Mouse (Mus musculus) kidney, embryonic 14.5 days (tissue): Measurements from ENCODE around the gene Htra3. TPM values are rescaled to one million over a fixed set of nuclear protein-coding genes. Genes with fewer than 3 reads are reported as not detected.

ENCODE experiments used
- ATAC-seq: fragments of 200-750 bp; cut with Nextera tagmentation; 2 replicates; pipeline ENCODE4 v1.8.0; 2017; ENCODE audit warnings: moderate number of reproducible peaks, mild to moderate bottlenecking, moderate TSS enrichment, moderate library complexity; ENCODE audit not compliant: low FRiP score, low TSS enrichment
- H3K27ac ChIP-seq: fragments of 300-500 bp; sonication (generic); 2 replicates; pipeline ENCODE4 v1.5.1; 2014; ENCODE audit warnings: low read depth, mild to moderate bottlenecking, low read length, moderate library complexity, mixed read lengths
- H3K27me3 ChIP-seq: fragments of 300-500 bp; sonication (generic); 2 replicates; pipeline ENCODE4 v1.6.1; 2014; ENCODE audit warnings: mild to moderate bottlenecking, low read length; ENCODE audit not compliant: control insufficient read depth, insufficient read depth
- H3K36me3 ChIP-seq: fragments of 300-500 bp; sonication (generic); 2 replicates; pipeline ENCODE4 v1.6.1; 2014; ENCODE audit warnings: low read length, mixed read lengths; ENCODE audit not compliant: control insufficient read depth, insufficient read depth
- H3K4me1 ChIP-seq: fragments of 300-500 bp; sonication (generic); 2 replicates; pipeline ENCODE4 v1.6.1; 2014; ENCODE audit warnings: low read length, mixed read lengths; ENCODE audit not compliant: control insufficient read depth, insufficient read depth
- H3K4me2 ChIP-seq: fragments of 300-500 bp; sonication (generic); replicated peaks from 2 replicates; pipeline ENCODE4 v1.6.1; 2014; ENCODE audit warnings: low read depth, mild to moderate bottlenecking, low read length
- H3K4me3 ChIP-seq: fragments of 300-500 bp; sonication (generic); 2 replicates; pipeline ENCODE4 v1.5.1; 2014; ENCODE audit warnings: mild to moderate bottlenecking, low read length
- H3K9ac ChIP-seq: fragments of 300-500 bp; sonication (generic); 2 replicates; pipeline ENCODE4 v1.6.1; 2014; ENCODE audit warnings: low read depth, mild to moderate bottlenecking, low read length, moderate library complexity
- H3K9me3 ChIP-seq: fragments of 300-500 bp; sonication (generic); 2 replicates; pipeline ENCODE4 v1.6.1; 2016; ENCODE audit warnings: low read length; ENCODE audit not compliant: control insufficient read depth
- WGBS: fragments of 180-500 bp; shearing (Covaris S2); extraction: QIAGEN DNeasy Blood & Tissue Kit; methylation state at CpG from one replicate; pipeline ENCODE4 v1.1.7; 2014; 5-methylcytosine and 5-hydroxymethylcytosine counted together
- polyA plus RNA-seq: library from polyadenylated mRNA; unstranded; fragments of >200 nt; fragmentation: Nextera tagmentation; extraction: Ambion mirVana; gene quantifications from 2 replicates; pipeline ENCODE4 v1.2.1, GENCODE M21; 2014

The Htra3 gene
- polyA plus RNA-seq, 1 experiment from 2014 or later: 8.6 TPM

DNA sequence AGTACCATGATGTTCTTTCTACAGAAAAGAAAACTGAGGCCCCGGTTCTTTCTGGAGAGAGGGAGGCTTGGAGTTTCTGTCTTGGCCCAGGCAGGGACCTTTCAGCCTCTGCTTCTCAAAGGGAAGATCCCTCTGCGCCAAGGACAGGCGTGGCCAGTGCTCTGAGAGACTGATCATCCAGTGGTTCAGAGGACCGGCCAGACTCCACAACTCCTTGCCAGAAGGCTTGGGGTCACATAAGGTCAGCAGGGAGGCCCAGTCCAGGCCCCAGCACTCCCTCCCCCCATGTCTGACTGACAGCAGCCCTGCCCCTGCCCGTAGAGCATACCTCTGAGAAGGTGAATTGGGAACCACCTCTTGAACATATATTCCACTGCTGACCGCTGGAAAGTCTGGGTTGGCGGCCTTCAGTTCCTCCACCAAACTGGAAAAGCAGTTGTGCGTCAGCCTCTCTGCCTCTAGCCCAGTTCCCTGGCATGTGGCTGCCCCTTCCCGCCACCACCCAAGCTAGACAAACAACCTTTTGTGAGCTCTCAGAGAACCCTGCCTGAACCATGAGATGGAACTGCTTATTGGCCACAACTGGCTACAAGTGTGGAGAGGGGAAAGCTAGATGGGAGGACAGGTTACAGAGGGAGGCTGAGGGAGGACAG lies 25.7 kb downstream of the Htra3 start:
- ATAC-seq: no peak
- no peaks in the 10 kb centered on the region for H3K4me1 ChIP-seq
- WGBS: 72% methylated on average over 9 of the region's 9 CpGs
- H3K4me2 ChIP-seq: no peak overlapping the region
- H3K27me3 ChIP-seq: no peaks in the 10 kb centered on the region
- H3K27ac ChIP-seq: no peak overlapping the region
- H3K9me3 ChIP-seq: no peaks in the 10 kb centered on the region
- no peaks in the 10 kb centered on the region for H3K36me3 ChIP-seq
- H3K4me3 ChIP-seq: no peak overlapping the region
- no peak overlapping the region for H3K9ac ChIP-seq

DNA sequence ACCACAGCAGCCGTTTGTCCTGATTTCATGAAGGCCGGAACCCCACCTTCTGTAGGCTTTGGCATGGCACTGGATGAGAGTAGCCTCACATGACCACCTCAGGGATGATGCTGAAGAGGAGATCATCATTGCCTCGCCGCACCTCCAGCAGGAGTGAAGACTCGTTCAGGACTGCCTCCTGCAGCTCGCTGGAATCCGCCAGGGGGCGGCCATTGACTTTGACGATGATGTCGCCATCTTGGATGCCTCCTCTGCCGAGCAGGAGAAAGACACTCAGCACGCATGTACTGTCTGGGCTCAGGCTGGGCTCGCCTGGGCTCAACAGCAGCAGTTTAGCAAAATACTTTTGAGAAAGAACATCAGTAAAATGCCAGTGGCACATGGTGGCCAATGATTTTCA lies 26.7 kb downstream of the Htra3 start:
- Histone ChIP-seq H3K4me2 (no peak overlapping the region), H3K36me3 (no peaks in the 10 kb centered on the region), H3K9ac (no peak overlapping the region), H3K9me3 (no peaks in the 10 kb centered on the region), H3K27ac (no peak overlapping the region), H3K27me3 (no peaks in the 10 kb centered on the region), H3K4me3 (no peak overlapping the region), H3K4me1 (0 out of 2 replicates have a peak, but pooled peaks cover under 1% of the 10 kb centered on the region)
- WGBS: 87% methylated on average over 13 of the region's 13 CpGs
- ATAC-seq: no peak

DNA sequence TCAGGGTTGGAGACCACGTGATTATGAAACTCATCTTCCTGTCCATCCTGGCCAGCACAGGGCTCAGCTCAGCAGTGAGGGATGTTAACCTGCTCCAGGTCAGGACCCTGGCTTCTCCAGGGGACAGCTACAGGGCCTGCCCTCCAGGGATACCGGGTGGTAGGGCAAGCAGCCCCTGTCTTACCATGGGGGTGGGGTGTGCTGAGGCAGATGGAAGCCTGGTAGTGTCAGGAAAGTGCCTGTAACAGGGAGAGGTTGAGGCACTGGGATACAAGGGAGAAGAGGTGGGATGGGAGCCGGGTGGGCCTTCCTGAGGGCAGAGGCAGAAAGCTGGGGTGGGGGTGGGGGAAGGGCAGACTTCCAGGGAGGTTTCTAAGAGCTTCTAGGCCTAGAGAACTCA lies 27.3 kb downstream of the Htra3 start:
- no peak overlapping the region for H3K4me2 ChIP-seq
- 83% methylated on average over 3 of the region's 3 CpGs for WGBS
- no peak overlapping the region for H3K9ac ChIP-seq
- H3K9me3 ChIP-seq: no peaks in the 10 kb centered on the region
- no peaks in the 10 kb centered on the region for H3K27me3 ChIP-seq
- no peak overlapping the region for H3K27ac ChIP-seq
- no peak for ATAC-seq
- no peak overlapping the region for H3K4me3 ChIP-seq
- 0 out of 2 replicates have a peak, but pooled peaks cover 4% of the 10 kb centered on the region for H3K4me1 ChIP-seq
- no peaks in the 10 kb centered on the region for H3K36me3 ChIP-seq

DNA sequence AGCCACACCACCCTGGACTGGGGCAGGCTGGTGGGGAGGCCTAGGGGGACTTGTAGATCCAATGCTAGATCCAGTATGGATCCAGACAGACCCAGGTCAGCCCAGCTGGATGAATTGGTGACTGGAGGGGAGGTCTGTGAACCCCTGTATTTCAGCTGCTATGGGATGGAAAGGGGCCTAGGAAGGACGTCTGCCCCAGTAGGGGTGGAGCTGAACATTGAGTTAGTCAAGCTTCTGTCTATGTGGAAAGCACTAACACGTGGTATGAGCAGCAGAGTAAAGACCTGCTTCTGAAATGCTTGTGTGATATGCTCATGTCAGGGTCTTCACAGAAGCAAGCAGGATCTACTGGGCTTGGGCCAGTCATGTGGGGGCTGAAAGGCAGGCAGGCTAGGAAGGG lies 31.4 kb downstream of the Htra3 start:
- no peaks in the 10 kb centered on the region for H3K36me3 ChIP-seq
- no peak for ATAC-seq
- H3K27ac ChIP-seq: no peak overlapping the region
- no peaks in the 10 kb centered on the region for H3K27me3 ChIP-seq
- H3K4me2 ChIP-seq: no peak overlapping the region
- H3K9me3 ChIP-seq: no peaks in the 10 kb centered on the region
- 0 out of 2 replicates have a peak, but pooled peaks cover 4% of the 10 kb centered on the region for H3K4me1 ChIP-seq
- no peak overlapping the region for H3K9ac ChIP-seq
- 61% methylated on average over 2 of the region's 2 CpGs for WGBS
- H3K4me3 ChIP-seq: no peak overlapping the region

DNA sequence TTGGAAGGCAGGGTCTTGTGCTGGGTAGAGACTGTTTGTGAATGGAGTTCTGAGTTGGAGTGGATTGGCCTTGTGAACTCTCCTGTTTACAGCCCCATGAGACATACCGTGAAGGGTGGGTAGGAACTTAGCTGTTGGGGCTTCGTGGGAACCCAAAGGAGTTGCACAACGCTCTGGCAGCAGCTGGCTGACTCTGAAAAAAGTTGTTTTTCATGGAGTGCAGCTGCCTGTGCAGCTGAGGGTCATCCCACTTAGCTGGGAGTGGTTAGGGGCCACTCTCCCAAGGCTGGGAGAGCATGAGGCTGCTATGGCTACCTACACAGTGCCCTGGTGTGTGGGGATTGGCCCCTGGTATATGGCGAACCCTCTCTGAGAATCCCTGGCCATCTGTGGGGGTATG lies 32.0 kb downstream of the Htra3 start:
- H3K36me3 ChIP-seq: no peaks in the 10 kb centered on the region
- ATAC-seq: no peak; the same call in 1 of the 2 replicates
- WGBS: 48% methylated on average over 4 of the region's 4 CpGs
- H3K4me1 ChIP-seq: peaks cover 6% of the 10 kb centered on the region; the same call in 1 of the 2 replicates
- no peak overlapping the region for H3K27ac ChIP-seq
- H3K4me2 ChIP-seq: no peak overlapping the region
- H3K4me3 ChIP-seq: no peak overlapping the region
- no peaks in the 10 kb centered on the region for H3K9me3 ChIP-seq
- H3K9ac ChIP-seq: no peak overlapping the region
- no peaks in the 10 kb centered on the region for H3K27me3 ChIP-seq

DNA sequence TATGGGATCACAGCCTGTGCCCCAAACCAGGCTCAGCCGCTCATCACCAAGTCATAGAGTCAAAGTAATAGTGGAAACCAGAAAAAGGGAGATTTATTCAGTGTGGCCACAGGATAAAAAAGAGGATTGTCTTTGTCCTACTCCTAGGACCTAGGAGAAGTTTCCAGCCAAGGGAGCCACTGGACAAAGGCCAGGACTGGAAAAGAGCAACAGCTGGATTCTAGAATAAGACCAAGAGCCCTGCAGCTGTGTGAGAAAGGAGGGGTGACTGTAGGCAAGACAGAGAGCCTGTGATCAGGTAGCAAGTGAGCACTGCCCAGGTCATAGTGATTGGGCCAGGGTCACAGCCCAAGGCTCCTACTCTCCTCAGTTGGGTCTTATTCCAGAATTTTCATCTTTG lies 32.7 kb downstream of the Htra3 start:
- 93% methylated on average over 1 of the region's 1 CpGs for WGBS
- H3K36me3 ChIP-seq: no peaks in the 10 kb centered on the region
- no peaks in the 10 kb centered on the region for H3K9me3 ChIP-seq
- no peak for ATAC-seq
- H3K4me2 ChIP-seq: no peak overlapping the region
- H3K27ac ChIP-seq: no peak overlapping the region
- H3K27me3 ChIP-seq: no peaks in the 10 kb centered on the region
- no peak overlapping the region for H3K9ac ChIP-seq
- H3K4me3 ChIP-seq: no peak overlapping the region
- peaks cover 12% of the 10 kb centered on the region for H3K4me1 ChIP-seq

DNA sequence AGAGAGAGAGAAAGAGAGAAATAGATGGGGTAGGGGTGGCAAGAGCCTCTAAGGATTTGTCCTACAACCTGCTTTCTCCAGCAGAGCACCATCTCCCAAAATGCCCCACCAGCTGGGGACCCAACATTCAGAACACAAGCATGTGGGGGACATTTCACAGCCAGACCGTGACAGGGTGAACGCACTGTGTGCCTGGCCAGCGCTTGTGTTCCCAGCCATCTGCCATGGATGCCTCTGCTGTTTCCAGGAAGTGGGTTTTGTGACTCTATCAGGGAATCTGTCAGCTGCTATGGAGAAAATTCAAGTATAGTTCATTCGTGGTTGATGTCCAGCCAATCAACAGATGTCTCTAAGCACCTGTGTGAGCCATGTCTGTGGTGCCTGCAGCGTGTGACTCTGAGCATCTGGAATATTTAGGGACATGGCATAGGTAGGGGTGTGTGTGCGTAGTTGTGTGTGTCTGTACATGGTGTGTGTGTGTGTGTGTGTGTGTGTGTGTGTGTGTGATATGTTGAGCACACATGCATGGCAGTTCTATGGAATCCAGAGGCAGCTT lies 33.6 kb downstream of the Htra3 start:
- 86% methylated on average over 6 of the region's 6 CpGs for WGBS
- Histone ChIP-seq H3K4me1 (peaks cover 20% of the 10 kb centered on the region), H3K4me3 (no peak overlapping the region), H3K9me3 (no peaks in the 10 kb centered on the region), H3K27ac (no peak overlapping the region), H3K9ac (no peak overlapping the region), H3K4me2 (no peak overlapping the region), H3K36me3 (no peaks in the 10 kb centered on the region), H3K27me3 (no peaks in the 10 kb centered on the region)
- no peak for ATAC-seq

DNA sequence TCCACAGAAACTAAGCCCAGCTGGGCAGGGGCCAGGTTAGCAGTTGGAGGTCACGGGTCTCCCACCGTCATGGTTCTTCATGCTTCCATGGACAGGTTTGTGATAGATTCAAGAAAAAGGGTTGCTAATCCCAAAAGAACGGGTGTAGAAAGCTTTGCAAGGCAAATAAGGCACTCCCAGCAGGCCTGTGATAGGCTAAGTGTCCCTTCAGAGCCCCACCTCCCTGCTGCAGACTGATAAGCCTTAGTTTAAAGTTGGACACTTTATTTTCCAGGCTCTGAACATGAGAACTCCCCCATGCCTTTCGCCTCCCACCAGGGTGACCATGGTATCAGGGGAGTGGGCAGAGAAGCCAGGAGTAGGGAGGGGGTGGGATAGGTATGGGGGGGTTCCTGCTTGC lies 35.5 kb downstream of the Htra3 start:
- H3K4me1 ChIP-seq: peaks cover 20% of the 10 kb centered on the region
- ATAC-seq: no peak
- 51% methylated on average over 4 of the region's 4 CpGs for WGBS
- no peak overlapping the region for H3K4me2 ChIP-seq
- no peak overlapping the region for H3K9ac ChIP-seq
- no peak overlapping the region for H3K4me3 ChIP-seq
- no peaks in the 10 kb centered on the region for H3K27me3 ChIP-seq
- no peaks in the 10 kb centered on the region for H3K36me3 ChIP-seq
- no peak overlapping the region for H3K27ac ChIP-seq
- no peaks in the 10 kb centered on the region for H3K9me3 ChIP-seq

DNA sequence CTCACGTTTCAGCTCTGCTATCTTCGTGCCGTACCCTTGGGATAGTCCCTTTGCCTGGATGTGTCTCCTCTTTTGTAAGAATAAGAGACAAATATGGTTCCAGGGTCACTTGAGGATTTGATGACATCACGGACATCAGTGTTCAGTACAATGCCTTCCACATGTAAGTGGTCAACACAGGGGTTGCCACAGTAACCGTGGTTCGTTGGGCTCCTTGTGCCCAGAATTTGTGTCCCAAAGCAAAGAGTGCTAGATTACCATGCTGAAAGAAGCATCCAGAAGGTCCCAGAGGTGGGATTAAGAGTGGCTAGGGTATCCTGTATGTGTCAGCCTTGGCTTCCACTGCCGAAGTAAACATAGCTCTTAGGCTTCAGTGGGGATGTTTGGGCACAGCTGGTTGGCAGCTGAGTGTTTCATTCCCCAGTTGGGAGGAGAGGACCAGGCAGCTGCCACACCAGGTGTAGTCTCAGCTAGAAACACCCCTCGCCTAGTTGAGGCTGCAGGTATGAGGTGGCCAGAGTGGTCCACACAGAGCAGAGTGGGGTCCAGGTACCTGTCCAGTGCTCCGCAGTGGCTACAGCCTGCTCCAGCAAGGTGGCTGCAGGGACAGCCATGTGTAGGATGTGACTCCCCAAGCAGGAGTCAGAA lies 36.1 kb downstream of the Htra3 start:
- WGBS: 86% methylated on average over 9 of the region's 9 CpGs
- no peak overlapping the region for H3K27ac ChIP-seq
- H3K4me3 ChIP-seq: no peak overlapping the region
- H3K9ac ChIP-seq: no peak overlapping the region
- no peak for ATAC-seq
- H3K9me3 ChIP-seq: no peaks in the 10 kb centered on the region
- H3K4me2 ChIP-seq: no peak overlapping the region
- no peaks in the 10 kb centered on the region for H3K27me3 ChIP-seq
- H3K4me1 ChIP-seq: peaks cover 20% of the 10 kb centered on the region
- no peaks in the 10 kb centered on the region for H3K36me3 ChIP-seq
